Mouse (Mus musculus) cerebellum, postnatal 36 days (tissue): ENCODE data around the gene Nxnl2.
"Not testable (repeated sequence)": the region's sequence is repeated elsewhere in the genome, so short reads cannot be mapped to it uniquely, and the experiment has no call there.

ENCODE experiments used
- DNase-seq, 2 experiments: peaks; one replicate each; pipeline ENCODE4 v3.0.0; 2021 to 2022; ENCODE audit warnings: mixed read lengths in 2 of 2

Gene Nxnl2

GRCm38 (mm10) chr13:51182236-51182635 lies 11.4 kb downstream of the Nxnl2 start:
- DNase-seq, result no peak

GRCm38 (mm10) chr13:51184896-51185295 lies 14.1 kb downstream of the Nxnl2 start:
- DNase-seq, result no peak

- DNase-seq, result no peak
These were observed 19.5 kb downstream of the Nxnl2 start for GRCm38 (mm10) chr13:51190336-51190735.

- DNase-seq, result no peak
These were observed 20.8 kb downstream of the Nxnl2 start for GRCm38 (mm10) chr13:51191416-51192140.

GRCm38 (mm10) chr13:51193893-51194292 lies 23.1 kb downstream of the Nxnl2 start:
- DNase-seq, result no peak

- no peak for DNase-seq
These were observed 26.9 kb downstream of the Nxnl2 start for GRCm38 (mm10) chr13:51197699-51198098.

- no peak for DNase-seq
These were observed 27.4 kb downstream of the Nxnl2 start for GRCm38 (mm10) chr13:51198186-51198585.

- not testable (repeated sequence) for DNase-seq
These were observed 31.4 kb downstream of the Nxnl2 start for GRCm38 (mm10) chr13:51201985-51202843.

GRCm38 (mm10) chr13:51202844-51203173 lies 32.0 kb downstream of the Nxnl2 start:
- peak; percentile 33 to 55 for DNase-seq

GRCm38 (mm10) chr13:51203467-51203866 lies 32.6 kb downstream of the Nxnl2 start:
- DNase-seq, result no peak

- DNase-seq, result not testable (repeated sequence)
These were observed 33.3 kb downstream of the Nxnl2 start for GRCm38 (mm10) chr13:51204081-51204480.

GRCm38 (mm10) chr13:51207965-51208364 lies 37.1 kb downstream of the Nxnl2 start:
- no peak for DNase-seq

GRCm38 (mm10) chr13:51208378-51209100 lies 37.7 kb downstream of the Nxnl2 start:
- no peak for DNase-seq

- no peak for DNase-seq
These were observed 39.8 kb downstream of the Nxnl2 start for GRCm38 (mm10) chr13:51210639-51211038.

- no peak for DNase-seq
These were observed 43.9 kb downstream of the Nxnl2 start for GRCm38 (mm10) chr13:51214746-51215145.

GRCm38 (mm10) chr13:51220897-51221296 lies 50.1 kb downstream of the Nxnl2 start:
- DNase-seq, result no peak

- no peak for DNase-seq
These were observed 50.8 kb downstream of the Nxnl2 start for GRCm38 (mm10) chr13:51221425-51222160.
